Mouse (Mus musculus) CH12.LX (cell line): Measurements from ENCODE around the gene Fbxl15.
A peak's percentile ranks its signal among the peaks of the same experiment; 100 is the strongest.

Source experiments
- CTCF ChIP-seq, 2 experiments: IDR thresholded peaks in 1 of 2; conservative IDR thresholded peaks in 1 of 2; 2 replicates each; pipeline ENCODE4 v1.5.1; 2011 to 2012; ENCODE audit warnings: low read depth in 2 of 2, low read length in 2 of 2, improper control_type of control experiment in 1 of 2, inconsistent platforms in 1 of 2, mild to moderate bottlenecking in 1 of 2, moderate library complexity in 1 of 2
- ELF1 ChIP-seq: IDR thresholded peaks from 2 replicates; pipeline ENCODE4 v1.6.1; 2014; ENCODE audit warnings: low read depth, mild to moderate bottlenecking, inconsistent platforms, low read length, improper control_type of control experiment
- EP300 ChIP-seq: IDR thresholded peaks from 2 replicates; pipeline ENCODE4 v1.6.1; 2011; ENCODE audit warnings: low read length, improper control_type of control experiment
- KAT2A ChIP-seq: IDR thresholded peaks from 2 replicates; pipeline ENCODE4 v1.6.1; 2012; ENCODE audit warnings: low read length, improper control_type of control experiment, inconsistent platforms; ENCODE audit not compliant: insufficient replicate concordance
- MAX ChIP-seq: IDR thresholded peaks from 2 replicates; pipeline ENCODE4 v1.6.1; 2011; ENCODE audit warnings: low read length, improper control_type of control experiment
- MYC ChIP-seq: IDR thresholded peaks from 2 replicates; pipeline ENCODE4 v1.6.1; 2011; ENCODE audit warnings: low read depth, mild to moderate bottlenecking, improper control_type of control experiment, low read length
- NELFE ChIP-seq: IDR thresholded peaks from 2 replicates; pipeline ENCODE4 v1.6.1; 2011; ENCODE audit warnings: low read depth, low read length, improper control_type of control experiment
- SIN3A ChIP-seq: IDR thresholded peaks from 2 replicates; pipeline ENCODE4 v1.6.1; 2012; ENCODE audit warnings: low read length, improper control_type of control experiment, inconsistent platforms
- SMC3 ChIP-seq: IDR thresholded peaks from 2 replicates; pipeline ENCODE4 v1.6.1; 2011; ENCODE audit warnings: low read depth, low read length, improper control_type of control experiment
- USF2 ChIP-seq: conservative IDR thresholded peaks from 2 replicates; pipeline ENCODE4 v1.6.1; 2011; ENCODE audit warnings: low read depth, low read length, improper control_type of control experiment
- ZC3H11A ChIP-seq: IDR thresholded peaks from 2 replicates; pipeline ENCODE4 v1.6.1; 2012; ENCODE audit warnings: low read depth, mild to moderate bottlenecking, inconsistent platforms, low read length, improper control_type of control experiment

- TF ChIP-seq CTCF (conservative IDR thresholded peaks at IDR 0.05 in 1 of 2, IDR thresholded peaks at IDR 0.05 in 1 of 2; ENCODE audit: low read depth in 2 of 2, low read length in 2 of 2), result no peak
- TF ChIP-seq SMC3, result no peak
- TF ChIP-seq MYC, result no peak
- peak; percentile 76 for TF ChIP-seq NELFE
- TF ChIP-seq USF2, result no peak
- TF ChIP-seq EP300, result no peak
- TF ChIP-seq SIN3A, result peak; percentile 76; the same call in 1 of the 2 replicates
- TF ChIP-seq ZC3H11A, result no peak
- TF ChIP-seq ELF1, result peak; percentile 90
- 0 out of 2 replicates have a peak, but pooled peaks have one; percentile 48 for TF ChIP-seq KAT2A
- TF ChIP-seq MAX, result no peak
These were observed 22.3 kb upstream of the Fbxl15 start for GRCm38 (mm10) chr19:46305432-46306267.
